Mouse (Mus musculus) small intestine, adult 2 months (tissue): ENCODE results near the gene Rgcc.

Experiments
- CTCF ChIP-seq: fragments of 200-500 bp; IDR thresholded peaks from 2 replicates; pipeline ENCODE4 v1.5.1; 2012; ENCODE audit warnings: low read depth, mild to moderate bottlenecking, control low read depth, inconsistent platforms, low read length, moderate library complexity, mixed read lengths; ENCODE audit not compliant: insufficient replicate concordance, insufficient read length; ENCODE audit errors: extremely low read depth
- POLR2A ChIP-seq: fragments of 200-500 bp; IDR thresholded peaks from 2 replicates; pipeline ENCODE4 v1.6.1; 2012; ENCODE audit warnings: low read depth, mild to moderate bottlenecking, control low read depth, inconsistent platforms, low read length, moderate library complexity

- TF ChIP-seq CTCF = no peak
- TF ChIP-seq POLR2A = no peak
These were observed 35.0 kb downstream of the Rgcc start for GRCm38 (mm10) chr14:79266408-79266807.
